Mouse (Mus musculus): ENCODE results near the gene Cdkal1.

DNA sequence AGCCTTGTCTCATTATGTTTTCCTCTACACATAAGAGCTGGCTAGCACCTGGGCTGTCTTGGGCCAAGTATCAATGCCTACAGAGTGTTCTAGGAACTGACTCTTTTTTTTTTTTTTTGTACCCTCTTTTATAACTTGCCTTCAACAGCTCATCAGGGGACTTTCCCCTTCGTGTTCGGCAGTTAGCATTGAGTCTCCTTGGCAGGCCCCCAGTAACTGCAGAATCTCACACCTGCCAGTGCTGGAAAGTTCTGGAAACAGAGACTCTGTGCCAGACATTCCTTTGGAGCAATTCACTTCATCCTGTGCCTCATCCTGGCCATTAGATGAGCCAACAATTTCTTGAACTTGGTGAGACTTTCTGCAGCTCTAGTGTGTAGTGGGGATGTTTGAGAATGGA, 652.9 kb downstream of the Cdkal1 start:
- no peak for TF ChIP-seq POLR2A (IDR thresholded peaks at IDR 0.05; ENCODE audit: borderline replicate concordance, insufficient read depth, low read length)
- no peak for TF ChIP-seq CTCF (IDR thresholded peaks at IDR 0.05; ENCODE audit: borderline replicate concordance, insufficient read depth, low read depth, low read length)
